Mouse (Mus musculus): ENCODE measurements around the gene 2700097O09Rik.
"Not testable (repeated sequence)": the region's sequence is repeated elsewhere in the genome, so short reads cannot be mapped to it uniquely, and the experiment has no call there.

2700097O09Rik gene

DNA sequence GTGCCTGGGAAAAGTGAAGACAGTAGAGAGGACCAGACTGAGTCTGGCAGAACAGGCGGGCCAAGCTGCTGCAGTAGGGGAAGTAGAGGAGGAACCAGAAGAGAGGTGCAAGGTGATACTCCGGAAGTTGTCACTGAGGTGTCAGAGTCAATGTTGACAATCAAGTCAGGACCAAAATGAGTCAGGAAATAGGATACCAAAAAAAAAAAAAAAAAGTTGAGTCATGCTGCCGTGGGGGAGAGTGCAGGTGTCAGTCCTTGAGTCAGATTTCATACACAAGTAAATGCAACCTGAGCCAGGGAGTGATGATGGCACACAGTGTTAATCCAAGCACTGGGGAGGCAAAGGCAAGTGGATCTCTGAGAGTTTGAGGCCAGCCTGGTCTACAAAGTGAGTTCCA, 52.8 kb downstream of the 2700097O09Rik start:
- DNase-seq = peak; percentile 28

DNA sequence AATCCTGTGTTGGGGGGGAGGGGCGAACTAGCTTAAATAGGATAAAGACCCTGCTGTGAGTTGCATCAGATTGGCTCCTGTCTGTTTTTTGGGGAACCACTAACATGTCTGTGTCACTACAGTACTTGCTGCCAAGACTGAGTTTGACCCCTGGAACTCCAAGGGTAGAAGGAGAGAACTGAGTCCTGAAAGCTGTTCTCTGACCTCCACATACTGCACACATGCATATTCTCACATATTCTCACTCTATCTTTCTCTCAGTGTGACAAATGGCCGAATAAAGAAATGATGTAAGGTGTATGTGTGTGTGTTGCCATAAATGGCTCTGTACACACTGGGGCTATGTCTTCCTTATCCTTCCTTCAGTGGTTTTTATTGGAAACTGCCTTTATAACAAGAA, 56.6 kb downstream of the 2700097O09Rik start:
- DNase-seq = peak; percentile 4

DNA sequence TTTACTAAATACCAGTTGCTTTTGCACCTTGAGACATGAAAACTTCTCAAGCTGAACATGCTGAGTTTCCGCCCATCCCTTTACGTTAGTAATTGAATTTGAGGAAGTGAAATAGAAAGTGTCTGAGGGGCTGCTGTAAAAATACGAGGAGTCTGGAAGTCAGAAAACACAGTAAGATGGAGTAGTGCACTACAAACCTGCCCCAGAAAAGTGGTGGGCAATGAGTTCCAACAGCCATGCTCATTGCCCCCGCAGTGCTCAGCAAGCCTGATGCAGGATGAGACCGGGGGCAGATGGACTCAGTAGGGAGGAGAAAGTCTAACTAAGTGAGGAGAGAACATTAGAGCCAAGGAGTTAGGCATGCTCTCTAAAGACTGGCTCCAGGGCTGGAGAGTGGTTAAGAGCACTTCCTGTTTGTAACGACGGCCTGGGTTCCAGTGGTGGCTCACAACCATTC, 60.5 kb downstream of the 2700097O09Rik start:
- peak; percentile 82 for DNase-seq

- peak; percentile 52 for DNase-seq
Observed at GRCm38 (mm10) chr12:55017119-55017721, 62.7 kb downstream of the 2700097O09Rik start.

DNA sequence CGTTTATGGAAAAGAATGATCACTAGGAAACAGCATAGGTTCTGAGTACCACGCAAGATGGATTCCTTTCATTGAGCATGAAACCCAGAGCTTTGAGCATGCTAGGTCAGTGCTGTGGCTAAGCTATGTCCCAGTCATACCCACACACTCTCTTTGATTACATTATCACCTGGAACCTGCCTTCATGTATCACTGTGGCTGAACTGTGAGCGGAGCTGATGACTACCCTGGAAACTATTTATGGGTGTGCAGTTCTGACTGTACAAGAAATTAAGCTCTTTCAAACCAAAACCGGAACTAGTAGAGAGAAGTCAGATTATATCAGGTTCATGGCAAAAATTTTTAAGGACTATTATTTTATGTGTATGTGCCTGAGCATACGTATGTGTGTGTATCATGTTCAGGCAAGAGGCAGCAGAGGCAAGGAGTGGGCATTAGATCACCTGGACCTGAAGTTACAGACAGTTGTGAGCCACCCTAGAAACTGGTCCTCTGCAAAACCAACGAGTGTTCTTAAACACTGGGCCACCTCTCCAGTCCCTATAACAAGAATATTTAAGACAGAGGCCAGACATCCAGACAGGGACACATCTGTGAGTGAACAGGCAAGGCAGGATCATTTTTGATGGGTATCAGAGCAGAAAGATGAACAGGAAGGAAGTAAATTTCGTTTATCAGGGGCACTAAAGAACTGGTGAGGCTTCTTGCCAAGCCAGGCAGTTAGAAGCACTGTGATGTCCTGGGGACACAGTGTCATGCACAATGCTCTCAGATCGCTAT, 63.4 kb downstream of the 2700097O09Rik start:
- DNase-seq = peak; percentile 37

- DNase-seq = peak; percentile 61
Observed at GRCm38 (mm10) chr12:55015428-55015827, 64.5 kb downstream of the 2700097O09Rik start.

GRCm38 (mm10) chr12:55013626-55014398, 66.1 kb downstream of the 2700097O09Rik start, which contains the start of gene Baz1a:
TSS of gene Baz1a (minus strand) at chr12:55014348.
- peak; percentile 49 for DNase-seq

GRCm38 (mm10) chr12:55013031-55013430, 66.9 kb downstream of the 2700097O09Rik start:
- DNase-seq = peak; percentile 33

DNA sequence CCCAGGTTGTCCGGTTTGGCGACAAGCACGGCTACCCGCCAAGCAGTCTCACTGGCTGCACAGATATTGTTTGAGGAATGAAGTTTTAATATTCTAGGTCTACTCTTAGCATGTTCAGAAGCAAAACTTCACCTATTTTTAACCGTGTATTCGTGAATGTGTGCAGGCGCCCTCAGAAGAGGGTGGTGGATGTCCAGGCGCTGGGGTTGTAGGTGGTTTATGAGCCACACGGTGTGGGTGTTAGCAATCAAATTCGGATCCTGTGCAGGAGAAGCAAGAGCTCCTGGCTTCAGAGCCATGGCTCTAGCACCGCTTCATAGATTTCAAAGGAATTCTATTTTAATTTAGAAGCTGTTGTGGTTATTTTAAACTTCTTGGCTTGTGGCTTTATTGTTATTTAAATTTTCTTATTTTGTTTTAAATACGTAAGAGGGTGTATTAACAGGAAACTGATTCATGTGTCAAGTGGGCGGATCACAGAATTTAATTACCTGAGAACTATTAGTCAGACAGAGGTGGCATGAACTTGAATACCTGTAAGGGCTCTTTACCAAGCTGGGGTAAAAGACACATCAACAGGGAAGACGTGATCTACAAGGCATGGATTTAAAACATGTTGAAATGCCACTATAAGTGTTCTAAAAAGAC, 72.4 kb downstream of the 2700097O09Rik start:
- peak; percentile 31 for DNase-seq

GRCm38 (mm10) chr12:55006071-55006470, 73.8 kb downstream of the 2700097O09Rik start:
- peak; percentile 60 for DNase-seq

DNA sequence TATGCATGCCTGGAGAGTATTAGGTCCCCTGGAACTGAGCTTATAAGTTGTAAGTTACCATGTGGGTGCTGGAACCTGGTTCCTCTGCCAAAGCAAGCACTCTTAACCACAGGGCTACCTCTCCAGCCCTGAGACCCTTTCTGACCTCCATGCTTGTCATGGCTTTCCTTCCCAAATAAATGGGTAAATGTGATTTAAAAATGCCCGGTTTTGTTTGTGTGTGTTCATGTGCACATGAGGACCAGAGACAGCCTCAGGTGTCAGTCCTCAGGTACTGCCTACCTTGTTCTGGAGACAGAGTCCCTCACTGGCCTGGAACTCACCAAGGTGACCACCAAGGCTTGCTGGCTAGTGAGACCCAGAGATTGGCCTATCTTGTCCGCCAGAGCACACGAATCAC, 75.5 kb downstream of the 2700097O09Rik start:
- DNase-seq = peak; percentile 63

- DNase-seq = peak; percentile 4
Observed at GRCm38 (mm10) chr12:55003843-55004242, 76.1 kb downstream of the 2700097O09Rik start.

- not testable (repeated sequence) for DNase-seq
Observed at GRCm38 (mm10) chr12:55002532-55002931, 77.4 kb downstream of the 2700097O09Rik start.

- DNase-seq = peak; percentile 97
Observed at GRCm38 (mm10) chr12:54999016-54999690, 80.8 kb downstream of the 2700097O09Rik start.

- peak; percentile 77 for DNase-seq
Observed at GRCm38 (mm10) chr12:54998411-54998810, 81.5 kb downstream of the 2700097O09Rik start.

GRCm38 (mm10) chr12:54996979-54997474, 82.9 kb downstream of the 2700097O09Rik start:
- peak; percentile 28 for DNase-seq

GRCm38 (mm10) chr12:54995965-54996364, 83.9 kb downstream of the 2700097O09Rik start:
- DNase-seq = peak; percentile 49
